Mouse (Mus musculus) lung, adult 2 months (tissue): ENCODE measurements around the gene Trp53rka. TPM values are rescaled to one million over a fixed set of nuclear protein-coding genes. Genes with fewer than 3 reads are reported as not detected.
"Not testable (repeated sequence)": the region's sequence is repeated elsewhere in the genome, so short reads cannot be mapped to it uniquely, and the experiment has no call there.

ENCODE experiments used
- DNase-seq: peaks from one replicate; pipeline ENCODE4 v3.0.0; 2022
- H3K4me1 ChIP-seq: fragments of 200-500 bp; 2 replicates; pipeline ENCODE4 v1.6.1; 2011; ENCODE audit warnings: low read length; ENCODE audit not compliant: control insufficient read depth, insufficient read depth
- H3K4me3 ChIP-seq: fragments of 200-500 bp; replicated peaks from 2 replicates; pipeline ENCODE3; 2011; ENCODE audit warnings: low read depth, mild to moderate bottlenecking, control low read depth, low read length; ENCODE audit errors: extremely low read depth
- CTCF ChIP-seq: fragments of 200-500 bp; IDR thresholded peaks from 2 replicates; pipeline ENCODE4 v1.5.1; 2011; ENCODE audit warnings: mild to moderate bottlenecking, low read length, control low read depth; ENCODE audit not compliant: insufficient read depth
- POLR2A ChIP-seq: fragments of 200-500 bp; IDR thresholded peaks from 2 replicates; pipeline ENCODE4 v1.6.1; 2011; ENCODE audit warnings: low read depth, mild to moderate bottlenecking, control low read depth, low read length, borderline replicate concordance; ENCODE audit errors: extremely low read depth
- WGBS: fragments of 180-500 bp; shearing (Covaris S2); methylation state at CpG from one replicate; pipeline ENCODE4 v1.1.7; 2018; 5-methylcytosine and 5-hydroxymethylcytosine counted together
- polyA plus RNA-seq: library from polyadenylated mRNA; depleted of rRNA; stranded (reverse); fragments of >200 nt; gene quantifications from 2 replicates; pipeline ENCODE4 v1.2.3, GENCODE M21; 2012; rRNA removed

Trp53rka gene
- 21.5 and 22.2 TPM in 2 replicates for polyA plus RNA-seq

DNA sequence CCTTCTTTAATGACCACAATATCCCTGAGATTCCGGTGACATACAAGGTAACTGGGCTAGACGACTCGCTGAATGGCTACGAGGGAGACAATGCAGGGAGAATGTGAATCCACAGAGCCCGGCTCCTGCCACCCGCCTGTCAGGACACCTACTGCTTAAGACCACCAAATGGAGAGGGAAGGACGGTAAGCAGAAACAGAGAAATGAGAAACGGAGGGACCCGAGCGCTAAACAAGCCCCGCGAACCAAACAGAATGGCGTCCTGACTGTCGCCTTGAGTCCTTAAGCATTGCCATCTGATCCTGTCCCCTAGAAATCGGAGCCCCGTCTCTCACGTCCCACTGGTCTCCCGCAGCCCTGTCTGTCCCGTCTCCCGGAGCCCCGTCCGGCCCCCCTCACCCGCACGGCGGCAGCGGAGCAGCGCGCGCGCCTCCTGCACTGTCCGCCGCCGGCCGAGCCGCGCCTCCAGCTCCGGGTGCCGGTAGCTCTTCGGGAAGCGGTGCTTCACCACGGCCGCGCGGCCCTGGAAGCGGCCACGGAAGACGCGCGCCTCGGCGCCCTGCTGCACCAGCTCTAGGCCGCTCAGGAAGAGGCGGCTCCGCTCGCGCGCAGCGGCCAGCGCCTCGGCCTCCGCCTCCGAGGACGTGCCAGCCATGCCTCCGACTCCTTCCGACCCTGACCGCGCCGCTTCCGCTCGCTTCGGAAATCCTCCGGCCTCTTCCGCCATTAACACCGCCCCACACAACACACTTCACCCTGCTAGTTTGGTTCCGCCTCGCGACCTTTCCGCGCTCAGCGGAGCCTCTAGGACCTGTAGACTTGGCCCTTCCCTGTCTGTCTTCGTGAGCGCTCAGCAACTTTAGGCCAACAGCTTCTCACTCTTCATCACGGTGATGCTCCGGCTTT, at the start of gene Trp53rka:
TSS of gene Trp53rka (minus strand) at position 677 of the 906 bp plus-strand sequence.
- Histone ChIP-seq H3K4me3 (peak within 1 kb of the TSS; percentile 80), H3K4me1 (peaks cover 3% of the 10 kb centered on the region)
- DNase-seq: peak; percentile 78
- under 1% methylated on average over 84 of the region's 84 CpGs for WGBS
- TF ChIP-seq POLR2A: 0 out of 2 replicates have a peak, but pooled peaks have one; percentile 36
- no peak for TF ChIP-seq CTCF

GRCm38 (mm10) chr2:165540975-165541374, 47.9 kb upstream of the Trp53rka start:
- TF ChIP-seq POLR2A (no peak), CTCF (no peak)
- H3K4me1 ChIP-seq: no peaks in the 10 kb centered on the region
- H3K4me3 ChIP-seq: no peak overlapping the region
- no peak for DNase-seq
- 62% methylated on average over 3 of the region's 3 CpGs for WGBS

DNA sequence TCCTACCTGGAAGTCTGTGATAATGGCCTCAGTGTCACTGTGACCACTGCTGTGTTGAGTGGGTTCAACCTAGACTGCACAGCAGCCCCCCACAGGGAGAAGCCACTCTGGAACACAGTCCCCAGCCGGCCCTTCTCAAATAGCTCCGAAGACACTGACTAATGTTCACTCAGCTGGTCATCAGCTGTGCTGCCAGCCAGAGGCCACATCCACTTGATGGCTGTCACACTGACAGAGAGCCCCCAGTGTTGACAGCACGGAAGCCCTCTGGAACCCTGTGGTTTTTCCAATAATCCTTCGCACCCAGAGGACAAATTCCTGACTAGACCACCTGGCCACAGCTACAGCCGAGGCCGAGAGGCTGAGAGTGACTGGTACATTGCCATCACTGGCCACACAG, 40.7 kb upstream of the Trp53rka start:
- WGBS: 66% methylated on average over 6 of the region's 6 CpGs
- TF ChIP-seq CTCF: no peak
- no peak for TF ChIP-seq POLR2A

GRCm38 (mm10) chr2:165529106-165529505, 36.0 kb upstream of the Trp53rka start:
- DNase-seq: peak; percentile 72
- no peak for TF ChIP-seq POLR2A
- TF ChIP-seq CTCF: peak; percentile 95
- WGBS: 18% methylated on average over 8 of the region's 8 CpGs
- Histone ChIP-seq H3K4me3 (no peak overlapping the region), H3K4me1 (no peaks in the 10 kb centered on the region)

More for the DNA sequence above, 40.7 kb upstream of the Trp53rka start:
- Histone ChIP-seq H3K4me1 (no peaks in the 10 kb centered on the region), H3K4me3 (no peak overlapping the region)
- no peak for DNase-seq

- H3K4me3 ChIP-seq: no peak overlapping the region
- H3K4me1 ChIP-seq: no peaks in the 10 kb centered on the region
- DNase-seq: no peak
- WGBS: 51% methylated on average over 4 of the region's 4 CpGs
- TF ChIP-seq CTCF (no peak), POLR2A (no peak)
Observed at GRCm38 (mm10) chr2:165525609-165526008, 32.5 kb upstream of the Trp53rka start.

DNA sequence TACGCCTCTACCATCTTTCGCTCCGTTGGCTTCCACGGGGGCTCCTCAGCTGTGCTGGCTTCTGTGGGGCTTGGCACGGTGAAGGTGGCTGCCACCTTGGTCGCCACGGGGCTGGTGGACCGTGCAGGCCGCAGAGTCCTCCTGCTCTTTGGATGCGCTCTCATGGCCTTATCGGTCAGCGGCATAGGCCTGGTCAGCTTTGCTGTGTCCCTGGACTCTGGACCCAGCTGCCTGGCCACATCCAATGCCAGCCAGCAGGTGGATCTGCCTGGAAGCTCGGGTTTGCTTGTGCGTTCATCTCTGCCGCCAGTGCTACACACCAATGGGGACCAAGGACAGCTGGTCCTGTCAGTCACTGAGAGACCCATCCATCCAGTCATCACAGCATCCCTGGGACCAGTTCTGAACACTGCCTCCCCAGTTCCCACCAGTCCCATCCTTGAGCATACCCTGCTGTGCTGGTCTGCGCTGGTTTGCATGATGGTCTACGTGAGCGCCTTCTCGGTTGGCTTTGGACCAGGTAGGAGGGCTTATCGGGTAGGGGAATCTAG, 22.1 kb upstream of the Trp53rka start:
- TF ChIP-seq POLR2A (no peak), CTCF (no peak)
- H3K4me3 ChIP-seq: no peak overlapping the region
- 96% methylated on average over 20 of the region's 20 CpGs for WGBS
- no peak for DNase-seq
- H3K4me1 ChIP-seq: peaks cover 2% of the 10 kb centered on the region; the same call in 1 of the 2 replicates

GRCm38 (mm10) chr2:165512870-165513600, 19.9 kb upstream of the Trp53rka start:
- DNase-seq: no peak
- WGBS: 26% methylated on average over 11 of the region's 11 CpGs

DNA sequence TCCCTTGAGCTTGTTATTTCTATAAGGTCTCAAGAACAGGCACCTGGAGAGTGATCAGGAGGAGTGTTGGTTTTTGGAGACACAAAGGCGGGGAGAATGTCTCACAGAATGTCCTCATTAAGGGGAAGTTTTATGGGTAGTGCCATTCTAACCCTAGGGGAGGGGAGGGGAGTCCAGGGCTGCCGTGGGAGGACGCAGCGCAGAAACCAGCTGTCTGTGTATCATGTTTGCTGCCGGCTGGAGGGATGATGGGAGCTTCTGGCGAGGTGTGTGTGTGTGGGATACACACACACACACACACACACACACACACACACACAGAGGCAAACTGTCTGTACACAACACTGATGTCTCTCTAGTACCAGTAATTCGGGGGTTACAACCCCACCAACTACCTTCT, 19.3 kb upstream of the Trp53rka start:
- Histone ChIP-seq H3K4me1 (peaks cover 2% of the 10 kb centered on the region; the same call in 1 of the 2 replicates), H3K4me3 (no peak overlapping the region)
- no peak for TF ChIP-seq POLR2A
- no peak for DNase-seq
- WGBS: 52% methylated on average over 7 of the region's 7 CpGs

More at GRCm38 (mm10) chr2:165512870-165513600, 19.9 kb upstream of the Trp53rka start:
- Histone ChIP-seq H3K4me3 (no peak overlapping the region), H3K4me1 (peaks cover 2% of the 10 kb centered on the region; the same call in 1 of the 2 replicates)
- TF ChIP-seq CTCF (no peak), POLR2A (no peak)

GRCm38 (mm10) chr2:165511530-165511929, 18.4 kb upstream of the Trp53rka start:
- not testable (repeated sequence) for H3K4me3 ChIP-seq, H3K4me1 ChIP-seq, DNase-seq
- WGBS: 78% methylated on average over 4 of the region's 4 CpGs

DNA sequence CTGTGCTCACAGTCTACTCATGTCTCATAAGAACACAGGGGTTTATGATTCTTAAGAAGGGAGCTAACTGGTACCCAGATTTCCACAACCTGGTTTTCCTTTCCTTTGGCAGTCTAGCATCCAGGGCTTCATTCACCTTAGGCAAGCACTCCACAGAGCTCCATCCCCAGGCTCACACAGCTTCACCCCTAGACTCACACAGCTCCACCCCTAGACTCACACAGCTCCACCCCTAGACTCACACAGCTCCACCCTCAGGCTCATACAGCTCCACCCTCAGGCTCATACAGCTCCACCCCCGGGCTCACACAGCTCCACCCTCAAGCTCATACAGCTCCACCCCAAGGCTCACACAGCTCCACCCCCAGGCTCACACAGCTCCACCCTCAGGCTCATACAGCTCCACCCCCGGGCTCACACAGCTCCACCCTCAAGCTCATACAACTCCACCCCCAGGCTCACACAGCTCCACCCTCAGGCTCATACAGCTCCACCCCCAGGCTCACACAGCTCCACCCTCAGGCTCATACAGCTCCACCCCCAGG, 17.9 kb upstream of the Trp53rka start:
- not testable (repeated sequence) for DNase-seq, H3K4me3 ChIP-seq, H3K4me1 ChIP-seq
- WGBS: 50% methylated on average over 2 of the region's 2 CpGs
